Mouse (Mus musculus) thymus, postnatal 4 days (tissue): ENCODE results near the gene Tmem184b.
A peak's percentile ranks its signal among the peaks of the same experiment; 100 is the strongest.

Experiments
- DNase-seq: peaks from one replicate; pipeline ENCODE4 v3.0.0; 2021

Gene Tmem184b

GRCm38 (mm10) chr15:79360371-79360770, 43.0 kb downstream of the Tmem184b start:
- no peak for DNase-seq

DNA sequence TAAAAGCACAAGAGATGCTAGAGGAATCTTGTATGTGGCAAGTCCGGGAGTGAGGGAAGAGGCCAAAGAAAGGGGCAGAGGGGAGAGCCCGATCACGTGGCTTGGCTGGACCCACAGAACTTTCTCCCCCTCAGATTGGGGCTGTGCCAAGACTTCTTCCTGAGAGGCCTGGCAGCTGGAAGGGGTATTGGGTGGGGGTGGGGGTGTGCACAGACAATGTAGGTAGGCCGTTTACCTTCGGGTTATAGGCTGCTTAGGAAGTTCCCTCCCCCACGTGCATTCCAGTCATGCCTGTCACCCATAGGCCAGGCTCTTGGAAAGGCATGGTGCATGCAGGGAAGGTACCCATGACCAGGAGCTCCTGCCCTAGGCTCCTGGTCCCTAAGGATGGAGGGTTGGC, 43.4 kb downstream of the Tmem184b start:
- no peak for DNase-seq

DNA sequence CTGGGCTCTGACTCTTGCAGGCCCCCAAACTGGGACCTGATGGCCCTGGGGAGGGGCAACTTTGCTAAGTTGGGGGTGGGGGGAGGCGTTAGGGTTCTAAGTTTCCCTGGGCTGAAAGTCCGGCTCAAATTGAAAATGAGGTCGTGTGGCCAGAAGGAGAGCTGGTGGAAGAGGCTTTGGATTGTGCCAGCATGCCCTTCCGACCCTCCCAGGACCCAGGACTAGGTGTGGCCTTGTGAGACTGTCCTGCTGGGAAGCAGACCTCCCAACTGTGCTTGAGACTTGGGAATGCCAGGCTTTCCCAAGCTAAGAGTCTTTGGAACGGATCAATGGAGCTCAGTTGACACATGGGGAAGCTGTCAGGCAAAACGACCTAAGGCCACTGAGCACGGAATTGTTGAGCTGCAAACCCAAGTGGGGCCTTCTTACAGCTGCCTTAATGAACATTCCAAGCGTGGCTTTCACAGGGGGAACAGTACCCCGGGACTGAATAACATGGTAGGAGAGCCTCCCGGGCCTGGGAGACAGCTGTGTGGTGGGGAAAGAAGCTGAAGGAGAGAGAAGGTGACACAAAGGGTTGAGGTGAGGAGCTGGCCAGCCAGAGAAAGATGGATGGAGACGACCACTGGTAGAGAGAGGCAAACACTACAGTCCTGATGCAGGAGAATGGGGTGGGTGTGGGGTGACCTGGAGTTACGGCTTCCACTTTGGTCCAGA, 45.2 kb downstream of the Tmem184b start:
- peak; percentile 27 for DNase-seq

GRCm38 (mm10) chr15:79357036-79357911, 46.1 kb downstream of the Tmem184b start:
- DNase-seq = peak; percentile 89

DNA sequence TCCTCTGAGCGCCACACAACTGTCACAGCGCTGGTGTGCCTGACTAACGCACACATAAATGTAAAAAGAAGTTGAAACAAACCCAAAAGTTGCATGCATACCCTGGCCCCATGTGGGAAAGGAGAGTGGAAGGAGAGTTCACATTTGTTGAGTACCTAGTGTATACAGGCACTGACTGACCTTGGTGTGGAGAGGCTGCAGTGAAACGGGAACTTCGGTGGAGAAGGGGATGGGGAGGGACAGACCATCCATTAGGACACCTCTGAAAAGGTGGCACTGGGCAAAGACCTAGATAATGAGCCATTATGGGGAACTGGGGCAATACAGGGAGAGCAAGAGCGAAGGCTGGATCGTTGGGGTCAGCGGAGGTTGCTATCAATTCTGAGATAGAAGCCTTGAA, 46.9 kb downstream of the Tmem184b start:
- DNase-seq = no peak

- no peak for DNase-seq
These were observed 48.8 kb downstream of the Tmem184b start for GRCm38 (mm10) chr15:79354619-79355018.

DNA sequence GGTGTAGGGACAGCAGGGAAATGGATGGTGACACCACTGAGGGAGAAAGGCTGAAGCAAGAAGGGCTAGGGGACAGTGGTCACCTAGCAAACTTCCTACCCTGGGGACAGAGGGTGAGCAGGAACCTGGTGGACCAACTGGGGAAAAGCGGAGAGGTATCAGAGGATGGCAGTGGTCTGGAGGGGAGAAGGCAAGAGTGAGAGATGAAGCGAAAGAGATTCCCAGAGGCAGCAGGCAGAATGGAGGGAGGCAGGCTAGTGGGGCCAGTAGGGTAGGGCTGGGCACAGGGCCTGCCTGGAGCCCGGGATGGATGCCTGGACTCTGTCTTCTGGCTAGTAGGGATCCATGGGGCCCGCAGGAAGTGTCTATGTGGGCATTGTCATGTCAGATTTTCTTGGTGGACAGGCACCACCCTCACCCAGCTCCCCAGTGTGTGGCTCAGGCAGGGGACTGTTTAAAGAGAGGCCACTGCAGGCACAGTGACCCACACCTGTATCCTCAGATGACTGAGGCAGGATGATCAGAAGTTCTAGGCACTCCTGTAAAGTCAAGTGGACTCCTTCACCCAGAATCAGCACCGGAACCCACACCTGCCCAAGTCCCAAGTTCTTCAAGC, 49.6 kb downstream of the Tmem184b start:
- DNase-seq = no peak

GRCm38 (mm10) chr15:79352479-79352878, 50.9 kb downstream of the Tmem184b start:
- DNase-seq = no peak

- DNase-seq = no peak
These were observed 52.0 kb downstream of the Tmem184b start for GRCm38 (mm10) chr15:79351331-79351767.

DNA sequence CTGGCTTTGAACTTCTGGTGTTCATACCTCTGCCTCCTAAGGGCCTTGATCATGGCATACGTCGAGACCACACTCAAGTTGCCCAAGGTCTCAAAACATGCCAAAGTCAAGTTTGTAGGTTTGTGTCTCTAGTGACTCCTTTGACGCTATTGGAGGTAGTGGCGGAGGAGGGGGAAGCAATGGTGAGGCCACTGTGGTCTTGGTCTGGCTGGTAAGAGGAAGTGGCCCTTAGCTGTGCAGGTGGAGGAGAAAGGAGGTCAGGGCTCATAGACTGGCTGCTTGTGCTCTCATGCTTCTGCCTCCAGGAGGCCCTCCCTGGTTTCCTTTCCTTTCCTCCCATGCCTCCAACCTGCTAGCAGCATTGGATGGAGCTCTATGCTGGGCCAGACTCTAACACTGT, 52.5 kb downstream of the Tmem184b start:
- no peak for DNase-seq

DNA sequence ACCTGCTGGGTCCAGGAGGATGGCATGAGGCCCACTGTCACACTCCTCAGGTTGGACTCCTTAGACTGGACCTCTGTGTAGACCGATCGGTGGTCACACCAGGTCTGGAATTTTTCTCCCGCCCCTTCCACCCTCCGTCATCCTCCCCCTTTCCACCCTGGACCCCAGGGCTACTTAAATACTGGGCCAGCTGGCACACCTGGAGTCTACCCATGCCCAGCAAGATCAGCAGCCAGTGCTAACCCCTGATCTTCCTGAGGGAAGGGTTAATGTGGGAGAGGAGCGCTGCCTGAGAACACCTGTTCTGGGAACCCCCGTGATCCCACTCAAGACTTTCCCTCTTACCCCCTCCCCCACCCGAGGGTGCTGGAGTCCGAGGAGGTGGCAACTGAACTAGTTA, 54.7 kb downstream of the Tmem184b start:
- DNase-seq = no peak

GRCm38 (mm10) chr15:79347845-79348506, 55.4 kb downstream of the Tmem184b start:
- peak; percentile 85 for DNase-seq

DNA sequence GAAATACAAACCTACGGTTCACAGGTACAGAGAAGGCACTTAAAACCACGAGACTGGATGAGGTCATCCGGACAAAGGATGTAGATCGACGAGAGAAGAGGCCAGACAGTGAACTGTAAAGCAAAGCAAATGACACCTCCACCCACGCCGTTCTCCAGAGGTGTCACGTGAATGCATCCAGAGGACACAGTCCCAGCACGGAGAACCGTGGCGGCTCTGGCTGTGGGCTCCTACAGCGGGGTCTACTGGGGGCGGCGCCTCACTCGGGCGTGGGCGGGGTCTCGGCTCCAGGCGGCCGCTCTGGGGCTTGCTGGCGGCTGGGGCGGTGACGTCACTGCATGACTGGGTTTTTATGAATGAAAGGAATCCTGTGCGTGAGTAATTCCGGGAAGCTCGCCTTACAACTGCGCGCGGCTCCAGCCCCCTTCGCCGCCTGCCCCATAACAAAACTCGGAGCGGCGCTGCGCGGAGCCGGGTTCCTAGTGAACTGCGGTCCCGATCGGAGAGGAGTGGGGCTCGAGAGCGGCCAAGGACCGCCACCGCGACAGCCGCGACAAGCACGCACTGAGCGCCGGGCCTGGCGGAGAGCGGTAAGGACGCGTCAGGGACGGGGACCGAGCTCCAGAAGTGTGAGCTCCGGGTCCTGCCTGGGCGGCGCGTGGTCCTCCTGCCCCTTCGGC, 56.1 kb downstream of the Tmem184b start:
- peak; percentile 99 for DNase-seq

GRCm38 (mm10) chr15:79346051-79346793, 57.1 kb downstream of the Tmem184b start, which contains the start of gene Maff:
Gene Maff (plus strand): TSS chr15:79346621.
- no peak for DNase-seq

DNA sequence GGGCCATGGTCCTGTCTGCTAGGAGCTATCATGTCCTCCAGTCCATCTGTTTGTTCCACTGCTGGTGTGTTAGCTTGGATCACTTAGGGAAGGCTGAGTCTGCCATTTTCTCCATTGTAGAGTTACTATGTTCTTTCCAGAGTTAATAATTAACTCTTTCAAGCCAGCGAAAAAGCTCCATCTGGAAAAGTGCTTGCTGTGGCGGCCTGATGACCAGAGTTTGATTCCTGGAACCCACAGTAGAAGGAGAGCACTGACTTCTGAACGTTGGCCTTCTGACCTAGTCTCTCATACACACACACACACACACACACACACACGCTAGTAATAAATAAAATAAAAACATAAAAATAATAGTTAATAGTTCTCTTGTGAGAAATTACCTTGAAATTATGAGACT, 58.7 kb downstream of the Tmem184b start:
- no peak for DNase-seq

DNA sequence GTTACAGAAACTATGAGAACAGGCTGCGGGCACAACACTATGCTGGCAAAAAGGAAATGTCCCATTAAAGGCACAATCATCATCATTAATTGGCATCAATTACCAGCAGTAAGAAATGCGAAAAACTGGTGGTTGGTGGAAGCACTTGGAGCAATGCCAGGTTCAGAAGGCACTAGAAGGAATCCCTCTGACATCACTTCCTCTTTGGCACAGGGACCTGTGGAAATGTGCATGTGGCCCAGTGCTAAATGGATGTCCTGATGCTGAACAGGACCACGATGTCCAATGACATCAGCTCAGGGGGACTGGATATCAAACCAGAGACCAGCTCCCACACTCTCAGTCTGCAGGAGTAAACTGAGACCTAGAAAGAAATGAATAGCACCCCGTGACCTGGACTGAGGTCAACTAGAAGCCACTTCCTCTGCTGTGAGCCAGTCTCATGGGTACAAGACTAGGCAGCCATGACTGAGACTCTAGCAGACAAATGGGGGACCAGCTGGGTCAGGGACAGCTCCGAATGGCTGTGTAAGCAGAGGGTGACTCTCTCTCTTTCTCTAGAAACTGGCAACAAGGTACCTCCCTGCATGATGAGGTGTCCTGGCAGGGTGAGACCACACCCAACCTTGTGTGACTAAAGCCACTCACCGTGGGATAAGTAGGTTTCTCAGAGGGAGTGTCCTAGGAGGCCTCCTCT, 60.6 kb downstream of the Tmem184b start:
- DNase-seq = no peak

DNA sequence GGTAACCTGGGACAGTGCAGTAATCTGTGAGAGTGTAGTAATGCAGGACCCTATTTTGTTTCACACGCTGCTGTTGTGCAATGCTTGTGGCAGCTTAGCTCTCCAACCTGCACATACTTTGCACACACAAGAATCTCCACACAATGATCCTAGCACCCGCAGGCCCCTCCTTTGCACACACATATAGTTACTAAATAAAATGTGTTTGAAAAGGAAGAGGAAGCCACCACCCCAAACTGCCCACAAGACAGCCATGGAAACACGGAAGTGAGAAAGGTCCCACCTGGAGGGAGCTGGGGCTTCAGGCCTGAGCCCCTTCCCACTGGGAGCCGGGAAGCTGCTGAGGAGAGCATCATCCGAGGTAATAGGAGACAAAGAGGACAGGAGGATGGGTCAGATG, 64.4 kb downstream of the Tmem184b start:
- DNase-seq = no peak

- DNase-seq = no peak
These were observed 68.2 kb downstream of the Tmem184b start for GRCm38 (mm10) chr15:79335061-79335655.

GRCm38 (mm10) chr15:79333409-79333808, 70.0 kb downstream of the Tmem184b start:
- DNase-seq = no peak

DNA sequence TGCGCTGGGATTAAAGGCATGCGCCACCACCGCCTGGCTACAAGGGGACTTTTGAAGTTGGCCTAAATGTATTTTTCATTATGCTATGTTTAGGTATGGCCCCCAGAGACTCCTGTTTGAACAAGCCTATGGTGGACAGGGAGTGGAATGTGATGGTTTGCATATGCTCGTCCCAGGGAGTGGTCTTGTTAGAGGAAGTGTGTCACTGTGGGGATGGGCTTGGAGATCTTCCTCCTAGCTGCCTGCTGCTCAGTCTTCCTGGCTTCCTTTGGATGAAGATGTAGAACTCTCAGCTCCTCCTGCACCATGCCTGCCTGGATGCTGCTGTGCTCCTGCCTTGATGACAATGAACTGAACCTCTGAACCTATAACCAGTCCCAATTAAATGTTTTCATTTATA, 72.8 kb downstream of the Tmem184b start:
- no peak for DNase-seq

GRCm38 (mm10) chr15:79329979-79330363, 73.4 kb downstream of the Tmem184b start:
- no peak for DNase-seq
